Mouse (Mus musculus) adrenal gland, adult 2 months (tissue): ENCODE measurements around the gene Lrrc31. TPM values are rescaled to one million over a fixed set of nuclear protein-coding genes. Genes with fewer than 3 reads are reported as not detected.
"Not testable (repeated sequence)": the region's sequence is repeated elsewhere in the genome, so short reads cannot be mapped to it uniquely, and the experiment has no call there.

Source experiments
- DNase-seq: peaks from one replicate; pipeline ENCODE4 v3.0.0; 2021
- long read RNA-seq: library from polyadenylated mRNA; stranded (forward); transcript quantifications from one replicate; pipeline ENCODE4 v2.0.0, GENCODE M21; 2021
- polyA plus RNA-seq: library from polyadenylated mRNA; depleted of rRNA; stranded (reverse); fragments of >200 nt; gene quantifications from 2 replicates; pipeline ENCODE4 v1.2.3, GENCODE M21; 2012; rRNA removed
- total RNA-seq, 2 experiments: library from RNA; stranded (reverse); gene quantifications; 2 replicates each; pipeline ENCODE4 v1.2.3; 2021

Gene Lrrc31
- total RNA-seq, result not detected
- not detected in 2 replicates for polyA plus RNA-seq
- long read RNA-seq, result 0 reads

- not testable (repeated sequence) for DNase-seq
Observed at GRCm38 (mm10) chr3:30699711-30700505, at the start of gene Lrrc31. TSS of gene Lrrc31 (minus strand) at chr3:30699843.

- DNase-seq, result no peak
Observed at GRCm38 (mm10) chr3:30748316-30748715, 48.7 kb upstream of the Lrrc31 start.

- DNase-seq, result no peak
Observed at GRCm38 (mm10) chr3:30746006-30746405, 46.4 kb upstream of the Lrrc31 start, which contains the start of gene Samd7. TSS of gene Samd7 (plus strand) at chr3:30746293.

DNA sequence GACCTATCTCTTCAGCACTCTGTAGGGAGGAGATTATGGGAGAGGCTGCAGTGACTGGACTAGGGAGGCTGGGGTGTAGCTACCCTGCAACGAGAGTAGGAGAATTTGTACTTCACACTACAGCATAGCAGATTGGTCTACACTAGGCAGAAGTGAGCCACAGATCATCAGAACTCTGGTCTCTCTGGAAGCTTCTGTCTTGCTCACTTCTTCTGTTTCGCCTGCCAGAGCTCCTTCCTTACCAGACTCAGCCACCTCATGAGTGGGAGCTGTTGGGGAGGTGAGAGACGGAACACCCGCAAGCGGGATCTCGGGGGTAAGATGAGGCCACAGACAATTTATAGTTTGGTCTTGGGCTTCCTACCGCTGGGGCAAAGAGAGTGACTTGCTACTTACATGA lies 43.2 kb upstream of the Lrrc31 start:
- DNase-seq, result no peak

DNA sequence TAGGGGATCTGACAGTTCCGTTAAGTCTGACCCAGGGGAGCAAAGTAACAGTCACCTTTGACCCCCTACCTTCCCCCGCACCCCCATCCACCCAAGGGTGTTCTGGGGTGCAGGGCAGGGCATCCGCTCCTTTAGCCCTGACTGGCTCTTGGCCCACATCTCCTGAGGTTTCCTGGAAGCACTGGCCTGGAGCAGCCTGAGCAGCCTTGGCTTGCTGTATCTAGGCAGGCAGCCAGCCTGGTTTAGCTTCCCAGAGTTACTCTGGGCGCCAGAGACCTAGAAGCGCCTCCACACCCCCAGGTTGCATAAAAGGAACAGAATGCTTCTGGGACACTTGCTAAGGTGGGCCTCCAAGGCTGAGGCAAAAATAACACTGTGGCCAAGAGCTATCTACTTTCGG lies 41.7 kb upstream of the Lrrc31 start:
- peak; percentile 62 for DNase-seq

DNA sequence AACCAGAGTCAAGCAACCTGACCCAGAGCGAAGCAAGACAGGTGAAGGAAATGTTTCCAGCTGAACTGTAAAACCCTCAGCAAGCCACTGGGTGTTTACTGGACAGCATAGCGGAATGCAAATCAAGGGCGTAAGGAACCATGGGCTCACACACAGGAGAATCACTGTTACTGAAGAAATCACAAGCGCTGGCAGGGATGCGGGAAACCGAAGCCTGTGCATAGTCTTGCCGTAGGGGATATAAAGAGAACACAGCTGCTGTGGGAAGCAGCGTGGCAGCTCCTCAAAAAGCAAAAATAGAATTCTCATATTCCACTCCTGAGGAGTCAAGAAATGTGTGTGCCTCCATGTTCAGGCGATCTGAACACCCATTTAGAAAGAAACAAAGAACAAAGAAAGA lies 37.2 kb upstream of the Lrrc31 start:
- DNase-seq, result no peak

GRCm38 (mm10) chr3:30729046-30729445 lies 29.4 kb upstream of the Lrrc31 start:
- DNase-seq, result no peak

DNA sequence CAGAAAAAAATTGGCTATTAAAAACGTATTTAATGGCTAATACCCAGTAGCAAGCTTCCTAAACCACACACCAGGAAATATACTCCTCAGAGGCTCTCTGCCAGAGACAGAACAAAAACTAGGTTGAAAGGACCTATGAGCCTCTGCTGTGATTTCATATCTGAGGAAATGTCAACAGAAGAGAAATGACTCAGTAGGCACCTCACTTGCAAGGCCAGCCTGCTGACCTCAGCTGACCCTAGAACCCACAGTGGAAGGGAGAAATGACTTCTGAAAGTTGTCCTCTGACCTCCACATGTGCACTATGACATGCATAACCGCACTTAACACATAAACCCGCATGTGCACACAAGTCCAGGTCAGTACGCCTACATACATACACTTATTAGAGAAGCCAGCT lies 27.6 kb upstream of the Lrrc31 start:
- peak; percentile 69 for DNase-seq

GRCm38 (mm10) chr3:30725514-30725913 lies 25.9 kb upstream of the Lrrc31 start:
- no peak for DNase-seq

- DNase-seq, result no peak
Observed at GRCm38 (mm10) chr3:30724848-30725465, 25.3 kb upstream of the Lrrc31 start.

DNA sequence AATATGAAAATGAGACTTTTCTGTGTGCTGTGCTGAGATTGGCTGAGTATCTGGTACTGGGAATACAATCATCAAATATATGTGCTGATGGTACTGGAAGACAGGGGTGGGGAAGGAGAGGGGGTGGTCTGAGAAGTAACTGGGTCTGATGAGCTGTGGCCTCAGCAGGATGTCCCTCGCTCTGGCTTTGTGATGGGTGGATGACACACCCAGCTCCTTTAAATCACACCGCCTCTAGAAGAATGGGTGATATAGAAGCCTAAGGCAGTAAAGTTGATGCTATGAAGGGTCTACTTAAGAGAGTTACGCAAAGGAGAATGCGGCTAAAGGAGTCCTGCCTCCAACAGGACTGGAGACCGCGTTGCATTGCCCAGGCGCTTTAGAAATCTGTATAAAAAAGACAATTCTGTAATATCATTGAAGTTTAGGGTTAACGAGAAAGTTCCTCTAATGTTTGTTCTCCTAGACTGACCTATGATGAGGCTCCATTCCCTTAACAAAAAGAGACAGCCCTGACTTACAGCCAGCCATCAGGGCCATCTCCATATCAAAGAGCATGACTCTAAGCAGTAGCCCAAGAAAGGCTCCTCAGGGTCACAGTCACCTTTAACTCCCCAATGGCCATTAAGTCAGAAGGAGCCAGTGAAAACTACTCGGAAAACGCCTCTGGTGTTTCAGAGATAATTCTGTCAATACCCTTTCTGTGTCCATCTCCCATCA lies 24.6 kb upstream of the Lrrc31 start:
- no peak for DNase-seq

- DNase-seq, result no peak
Observed at GRCm38 (mm10) chr3:30723179-30723578, 23.5 kb upstream of the Lrrc31 start.

DNA sequence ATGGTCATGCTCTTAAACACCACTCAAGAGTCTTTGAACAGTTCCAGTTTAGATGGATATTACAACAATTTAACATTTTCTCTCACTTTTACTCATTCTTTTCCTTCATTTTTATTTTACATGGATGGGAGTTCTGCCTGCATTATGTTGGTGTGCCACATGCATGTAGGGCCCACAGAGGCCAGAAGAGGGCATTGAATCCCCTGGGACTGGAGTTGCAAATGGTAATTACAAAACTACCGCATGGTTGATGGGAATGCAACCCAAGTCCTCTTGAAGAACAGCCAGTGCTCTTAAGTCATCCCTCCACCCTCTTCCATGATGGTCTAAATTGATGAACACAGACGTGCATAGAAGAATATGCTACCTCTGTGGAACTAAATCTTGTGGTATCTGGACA lies 22.8 kb upstream of the Lrrc31 start:
- DNase-seq, result no peak

GRCm38 (mm10) chr3:30722036-30722435 lies 22.4 kb upstream of the Lrrc31 start:
- DNase-seq, result no peak

DNA sequence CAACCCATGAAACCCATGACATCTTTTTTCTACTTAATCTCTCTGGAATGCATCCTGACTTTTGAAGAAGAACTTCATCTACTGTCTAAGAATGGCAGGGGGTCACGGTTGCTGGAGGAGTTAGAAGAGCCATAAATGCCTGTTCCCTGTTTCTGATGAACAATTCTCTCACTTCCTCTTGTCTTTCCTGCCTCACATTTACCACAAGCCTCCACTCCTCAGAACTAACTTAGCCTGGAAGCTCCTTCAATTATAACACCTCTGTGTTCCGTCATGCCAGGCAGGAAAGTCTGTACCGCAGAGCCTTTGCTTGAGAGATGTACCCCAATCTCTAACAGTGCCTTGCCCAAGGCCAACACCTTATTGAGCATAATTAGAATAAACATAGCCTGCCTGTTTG lies 19.0 kb upstream of the Lrrc31 start:
- DNase-seq, result no peak

DNA sequence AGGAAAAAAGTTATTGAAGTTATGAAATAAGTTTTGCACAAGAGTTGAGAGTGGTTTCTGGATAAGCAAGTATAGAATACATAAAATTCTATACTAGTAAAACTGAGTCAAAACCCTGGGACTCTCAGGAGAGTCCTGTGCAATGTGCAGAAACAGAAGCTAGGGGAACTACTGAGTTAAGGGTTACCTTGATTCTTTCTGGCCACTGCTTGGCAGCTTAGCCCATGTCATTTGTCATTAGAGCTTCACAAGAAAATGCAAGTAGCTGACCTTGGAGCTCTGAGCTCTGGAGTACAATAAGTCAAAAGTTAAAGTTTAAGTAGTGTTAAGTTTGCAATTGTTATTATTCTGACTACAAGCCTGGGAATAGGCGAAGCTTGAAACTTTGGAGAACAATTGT lies 13.7 kb upstream of the Lrrc31 start:
- DNase-seq, result peak; percentile 17

DNA sequence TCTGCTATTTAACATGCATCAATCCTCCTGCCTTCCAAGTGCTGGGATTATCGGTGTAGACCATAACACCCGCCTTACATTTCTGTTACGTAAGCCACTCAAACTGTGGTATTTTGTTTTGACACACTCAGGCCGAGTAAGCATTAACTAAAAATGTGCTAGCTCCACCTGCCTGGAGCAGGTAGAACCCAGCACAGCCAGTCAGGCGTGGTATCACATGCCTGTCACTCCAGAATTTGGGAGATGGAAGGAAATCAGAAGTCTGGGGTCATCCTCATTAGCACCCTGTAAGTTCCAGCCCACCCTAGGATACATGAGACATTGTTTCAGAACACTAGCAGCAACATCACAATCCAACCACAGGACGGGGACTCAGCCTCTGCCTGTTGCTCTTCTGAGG lies 10.5 kb upstream of the Lrrc31 start:
- no peak for DNase-seq

GRCm38 (mm10) chr3:30706614-30707276 lies 7.1 kb upstream of the Lrrc31 start:
- peak; percentile 23 for DNase-seq

- DNase-seq, result no peak
Observed at GRCm38 (mm10) chr3:30705977-30706376, 6.3 kb upstream of the Lrrc31 start.

DNA sequence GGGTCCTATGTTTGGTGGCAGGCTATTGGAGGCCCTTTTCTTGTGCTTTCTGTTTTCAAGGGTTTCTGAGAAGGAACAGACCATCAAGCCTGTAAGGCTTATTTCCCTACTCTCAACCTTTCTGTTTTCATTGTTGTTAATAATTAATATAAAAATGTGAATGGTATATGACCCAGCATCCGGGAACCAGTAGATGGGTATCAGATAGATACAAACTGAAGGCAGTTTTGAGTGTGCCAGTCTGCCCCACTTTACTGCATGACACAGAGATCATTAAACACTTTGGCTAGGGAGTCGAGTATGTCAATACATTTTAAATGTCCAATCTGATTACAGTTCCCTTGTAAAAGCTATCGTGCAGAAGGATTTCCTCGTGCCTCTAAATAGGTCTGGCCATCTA lies 1.8 kb downstream of the Lrrc31 start:
- DNase-seq, result no peak

GRCm38 (mm10) chr3:30696346-30696745 lies 3.3 kb downstream of the Lrrc31 start:
- DNase-seq, result peak; percentile 46

- no peak for DNase-seq
Observed at GRCm38 (mm10) chr3:30695661-30696060, 4.0 kb downstream of the Lrrc31 start.
